Mouse (Mus musculus): ENCODE measurements around the gene Ctsf.
"Not testable (repeated sequence)": the region's sequence is repeated elsewhere in the genome, so short reads cannot be mapped to it uniquely, and the experiment has no call there.

- not testable (repeated sequence) for TF ChIP-seq CTCF (IDR thresholded peaks at IDR 0.05; ENCODE audit: extremely low read depth, insufficient read length, insufficient replicate concordance, low read depth, low read length); POLR2A (IDR thresholded peaks at IDR 0.05; ENCODE audit: low read depth, low read length)
These were observed 42.5 kb upstream of the Ctsf start for GRCm38 (mm10) chr19:4812334-4812949.
